Mouse (Mus musculus): Measurements from ENCODE around the gene B4galnt2. TPM values are rescaled to one million over a fixed set of nuclear protein-coding genes. Genes with fewer than 3 reads are reported as not detected.

B4galnt2 gene
- total and polyA plus RNA-seq, 3 experiments: 0.15 to 4.5 TPM; not detected in 1

- TF ChIP-seq MEF2A (IDR thresholded peaks at IDR 0.05; ENCODE audit: extremely low read depth, insufficient replicate concordance, low read depth, low read length, poor library complexity, severe bottlenecking): no peak
- TF ChIP-seq POLR2A (IDR thresholded peaks at IDR 0.05; ENCODE audit: control insufficient read depth in 1 of 2, insufficient read depth in 1 of 2, low read depth in 1 of 2, low read length in 2 of 2, poor library complexity in 1 of 2): peak in 1 of 2 experiments; percentile 60; a peak in 1 of 4 replicates
Observed at GRCm38 (mm10) chr11:95842074-95842681, 72.5 kb downstream of the B4galnt2 start, which contains the start of gene Abi3 (continued).

- H3K4me1 ChIP-seq (ENCODE audit: control insufficient read depth in 1 of 2, insufficient read depth in 2 of 2, low read length in 2 of 2): peaks cover 11 to 51% of the 10 kb centered on the region in 2 experiments
- DNase-seq (ENCODE audit: low read depth, low spot score): no peak
- H3K27ac ChIP-seq (ENCODE audit: control insufficient read depth, low read depth, low read length): no peak overlapping the region
- H3K36me3 ChIP-seq (ENCODE audit: control insufficient read depth in 1 of 2, insufficient read depth in 2 of 2, low read length in 2 of 2): peaks cover 0 to 21% of the 10 kb centered on the region in 2 experiments; a peak in 2 of 4 replicates
- H3K79me2 ChIP-seq (ENCODE audit: control insufficient read depth, insufficient read depth, low read length, poor library complexity): no peaks in the 10 kb centered on the region; the same call in 1 of the 2 replicates
- no peak overlapping the region for H3K4me3 ChIP-seq (ENCODE audit: control insufficient read depth in 1 of 2, insufficient read depth in 1 of 2, low read depth in 2 of 2, low read length in 2 of 2)
- H3K27me3 ChIP-seq (ENCODE audit: control insufficient read depth in 1 of 2, insufficient read depth in 2 of 2, low read length in 2 of 2): no peaks in the 10 kb centered on the region
- TF ChIP-seq UBTF (IDR thresholded peaks at IDR 0.05; ENCODE audit: borderline replicate concordance, insufficient read depth, low read depth, low read length) (no peak), SMC3 (IDR thresholded peaks at IDR 0.05; ENCODE audit: low read depth, low read length) (no peak), ZKSCAN1 (IDR thresholded peaks at IDR 0.05; ENCODE audit: low read depth, low read length) (no peak), HCFC1 (IDR thresholded peaks at IDR 0.05; ENCODE audit: low read depth, low read length) (no peak), E2F4 (IDR thresholded peaks at IDR 0.05; ENCODE audit: borderline replicate concordance, low read depth, low read length) (no peak), CTCF (IDR thresholded peaks at IDR 0.05 in 2 of 3, conservative IDR thresholded peaks at IDR 0.05 in 1 of 3; ENCODE audit: control insufficient read depth in 1 of 3, insufficient read depth in 1 of 3, low read depth in 2 of 3, low read length in 3 of 3, poor library complexity in 1 of 3, severe bottlenecking in 1 of 3) (no peak), BHLHE40 (IDR thresholded peaks at IDR 0.05; ENCODE audit: borderline replicate concordance, low read depth, low read length) (no peak), USF1 (IDR thresholded peaks at IDR 0.05; ENCODE audit: low read depth, low read length) (no peak), MYC (IDR thresholded peaks at IDR 0.05; ENCODE audit: low read depth, low read length) (no peak)
- H3K9me3 ChIP-seq (replicated peaks; ENCODE audit: insufficient read depth, low read length): no peaks in the 10 kb centered on the region
- no peak overlapping the region for H3K9ac ChIP-seq (ENCODE audit: control insufficient read depth, low read depth, low read length, poor library complexity, severe bottlenecking)
Observed at GRCm38 (mm10) chr11:95841498-95841830, 73.2 kb downstream of the B4galnt2 start.

- H3K27me3 ChIP-seq (ENCODE audit: control insufficient read depth in 1 of 2, insufficient read depth in 2 of 2, low read length in 2 of 2): no peaks in the 10 kb centered on the region
- no peak overlapping the region for H3K9ac ChIP-seq (ENCODE audit: control insufficient read depth, low read depth, low read length, poor library complexity, severe bottlenecking)
- DNase-seq (ENCODE audit: low read depth, low spot score): no peak
- no peak for TF ChIP-seq MYB (IDR thresholded peaks at IDR 0.05; ENCODE audit: low read depth, low read length)
- TF ChIP-seq SIN3A (IDR thresholded peaks at IDR 0.05; ENCODE audit: low read length): 0 out of 2 replicates have a peak, but pooled peaks have one; percentile 4
- no peak overlapping the region for H3K4me3 ChIP-seq (ENCODE audit: control insufficient read depth in 1 of 2, insufficient read depth in 1 of 2, low read depth in 2 of 2, low read length in 2 of 2)
- H3K27ac ChIP-seq (ENCODE audit: control insufficient read depth, low read depth, low read length): no peak overlapping the region
- peaks cover 0 to 26% of the 10 kb centered on the region in 2 experiments; a peak in 2 of 4 replicates for H3K36me3 ChIP-seq (ENCODE audit: control insufficient read depth in 1 of 2, insufficient read depth in 2 of 2, low read length in 2 of 2)
- H3K79me2 ChIP-seq (ENCODE audit: control insufficient read depth, insufficient read depth, low read length, poor library complexity): no peaks in the 10 kb centered on the region; the same call in 1 of the 2 replicates
- peaks cover 16 to 57% of the 10 kb centered on the region in 2 experiments for H3K4me1 ChIP-seq (ENCODE audit: control insufficient read depth in 1 of 2, insufficient read depth in 2 of 2, low read length in 2 of 2)
- H3K9me3 ChIP-seq (replicated peaks; ENCODE audit: insufficient read depth, low read length): no peaks in the 10 kb centered on the region
Observed at GRCm38 (mm10) chr11:95840694-95841497, 73.8 kb downstream of the B4galnt2 start.

Measured in MEL (cell line).